Mouse (Mus musculus) limb, embryonic 14.5 days (tissue): Measurements from ENCODE around the gene Ckm. TPM values are rescaled to one million over a fixed set of nuclear protein-coding genes. Genes with fewer than 3 reads are reported as not detected.
A peak's percentile ranks its signal among the peaks of the same experiment; 100 is the strongest.

Experiments
- ATAC-seq: fragments of 200-750 bp; cut with Nextera tagmentation; 2 replicates; pipeline ENCODE4 v1.8.0; 2017; ENCODE audit warnings: low read depth, moderate number of reproducible peaks, moderate TSS enrichment; ENCODE audit not compliant: low FRiP score
- DNase-seq: peaks from one replicate; pipeline ENCODE4 v3.0.0-alpha.2; 2015; ENCODE audit warnings: low spot score
- H3K27ac ChIP-seq: fragments of 300-500 bp; sonication (generic); replicated peaks from 2 replicates; pipeline ENCODE4 v1.5.1; 2014; ENCODE audit warnings: low read depth, mild to moderate bottlenecking, low read length, moderate library complexity, mixed read lengths
- H3K27me3 ChIP-seq: fragments of 300-500 bp; sonication (generic); 2 replicates; pipeline ENCODE4 v1.6.1; 2014; ENCODE audit warnings: low read length, mixed read lengths; ENCODE audit not compliant: control insufficient read depth, insufficient read depth
- H3K36me3 ChIP-seq: fragments of 300-500 bp; sonication (generic); 2 replicates; pipeline ENCODE4 v1.6.1; 2014; ENCODE audit warnings: mild to moderate bottlenecking, low read length, moderate library complexity, mixed read lengths; ENCODE audit not compliant: control insufficient read depth, insufficient read depth
- H3K4me1 ChIP-seq: fragments of 300-500 bp; sonication (generic); 2 replicates; pipeline ENCODE4 v1.6.1; 2014; ENCODE audit warnings: antibody characterized with exemption, low read length, mixed read lengths; ENCODE audit not compliant: control insufficient read depth, insufficient read depth
- H3K4me2 ChIP-seq: fragments of 300-500 bp; sonication (generic); replicated peaks from 2 replicates; pipeline ENCODE4 v1.6.1; 2014; ENCODE audit warnings: low read depth, mild to moderate bottlenecking, low read length, moderate library complexity; ENCODE audit not compliant: severe bottlenecking
- H3K4me3 ChIP-seq: fragments of 300-500 bp; sonication (generic); replicated peaks from 2 replicates; pipeline ENCODE4 v1.5.1; 2014; ENCODE audit warnings: low read length
- H3K9ac ChIP-seq: fragments of 300-500 bp; sonication (generic); 2 replicates; pipeline ENCODE4 v1.6.1; 2014; ENCODE audit warnings: mild to moderate bottlenecking, low read depth, low read length, moderate library complexity; ENCODE audit not compliant: severe bottlenecking
- H3K9me3 ChIP-seq: fragments of 300-500 bp; sonication (generic); 2 replicates; pipeline ENCODE4 v1.6.1; 2016; ENCODE audit warnings: low read length; ENCODE audit not compliant: control insufficient read depth
- POLR2A ChIP-seq: fragments of 200-500 bp; IDR thresholded peaks from 2 replicates; pipeline ENCODE4 v1.8.0; 2012; ENCODE audit warnings: inconsistent platforms, mild to moderate bottlenecking, moderate library complexity, borderline replicate concordance; ENCODE audit not compliant: insufficient read depth, insufficient read length; ENCODE audit errors: extremely low read depth
- WGBS: fragments of 180-500 bp; shearing (Covaris S2); extraction: QIAGEN DNeasy Blood & Tissue Kit; methylation state at CpG from one replicate; pipeline ENCODE4 v1.1.7; 2014; 5-methylcytosine and 5-hydroxymethylcytosine counted together
- polyA plus RNA-seq, 2 experiments: library from polyadenylated mRNA; depleted of rRNA in 1 of 2; stranded (reverse) in 1 of 2; unstranded in 1 of 2; fragments of >200 nt; fragmentation: Nextera tagmentation in 1 of 2; extraction: Ambion mirVana in 1 of 2; gene quantifications; 2 replicates each; pipeline versions ENCODE4 v1.2.1 to v1.2.3; 2012 to 2014

Ckm gene
- polyA plus RNA-seq, 2 experiments, result 91.5 to 125 TPM

DNA sequence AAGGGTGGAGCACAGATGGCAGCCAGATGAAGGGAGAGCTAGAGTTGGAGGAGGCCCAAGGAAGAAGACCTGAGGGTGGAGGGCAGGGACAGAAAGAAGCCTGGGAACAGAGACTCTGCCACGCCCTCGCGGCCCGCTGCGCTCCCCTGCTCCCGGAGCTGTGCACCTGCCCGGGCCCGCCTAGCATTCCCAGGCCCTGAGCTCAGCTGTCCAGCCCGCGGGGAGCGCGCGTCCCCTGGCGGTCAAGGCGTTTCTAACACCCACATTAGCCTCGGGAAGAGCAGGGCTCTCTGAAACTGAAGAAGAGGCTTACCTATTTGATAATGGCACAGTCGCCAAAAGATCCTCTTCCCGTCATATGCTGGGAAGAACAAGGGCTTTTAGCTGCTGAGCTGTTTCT lies 40.7 kb upstream of the Ckm start:
- H3K4me1 ChIP-seq, result peaks cover 7% of the 10 kb centered on the region
- H3K9me3 ChIP-seq, result no peaks in the 10 kb centered on the region
- no peak for TF ChIP-seq POLR2A
- no peak overlapping the region for H3K4me3 ChIP-seq
- no peak overlapping the region for H3K4me2 ChIP-seq
- no peak overlapping the region for H3K9ac ChIP-seq
- no peak overlapping the region for H3K27ac ChIP-seq
- ATAC-seq (no peak), DNase-seq (peak; percentile 61)
- 4% methylated on average over 10 of the region's 18 CpGs for WGBS
- no peaks in the 10 kb centered on the region for H3K27me3 ChIP-seq
- no peaks in the 10 kb centered on the region for H3K36me3 ChIP-seq

DNA sequence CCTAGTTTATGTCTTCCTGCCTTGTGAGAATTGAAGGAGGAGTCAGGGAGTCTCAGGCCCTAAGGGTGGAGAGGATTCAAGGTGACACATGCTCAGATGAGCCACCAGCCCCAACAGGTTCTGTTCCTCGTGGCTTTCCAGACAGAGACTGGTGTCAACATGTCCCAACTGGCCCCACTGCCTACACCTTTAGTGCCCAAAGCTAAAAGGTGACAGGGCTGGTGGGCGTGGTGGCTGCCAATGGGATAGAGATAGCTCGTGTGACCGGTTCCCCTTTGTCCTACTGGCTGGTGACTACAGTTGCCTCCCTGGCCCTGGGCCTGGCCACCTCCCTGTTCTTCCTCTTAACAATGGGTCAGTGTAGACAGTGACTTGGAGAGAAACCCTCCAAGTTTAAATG lies 39.2 kb upstream of the Ckm start:
- H3K4me2 ChIP-seq, result no peak overlapping the region
- 61% methylated on average over 4 of the region's 4 CpGs for WGBS
- TF ChIP-seq POLR2A, result no peak
- H3K36me3 ChIP-seq, result no peaks in the 10 kb centered on the region
- no peak for DNase-seq
- no peak overlapping the region for H3K4me3 ChIP-seq
- no peaks in the 10 kb centered on the region for H3K27me3 ChIP-seq
- no peak for ATAC-seq
- H3K9me3 ChIP-seq, result no peaks in the 10 kb centered on the region
- H3K9ac ChIP-seq, result no peak overlapping the region
- H3K27ac ChIP-seq, result no peak overlapping the region
- peaks cover 7% of the 10 kb centered on the region for H3K4me1 ChIP-seq

DNA sequence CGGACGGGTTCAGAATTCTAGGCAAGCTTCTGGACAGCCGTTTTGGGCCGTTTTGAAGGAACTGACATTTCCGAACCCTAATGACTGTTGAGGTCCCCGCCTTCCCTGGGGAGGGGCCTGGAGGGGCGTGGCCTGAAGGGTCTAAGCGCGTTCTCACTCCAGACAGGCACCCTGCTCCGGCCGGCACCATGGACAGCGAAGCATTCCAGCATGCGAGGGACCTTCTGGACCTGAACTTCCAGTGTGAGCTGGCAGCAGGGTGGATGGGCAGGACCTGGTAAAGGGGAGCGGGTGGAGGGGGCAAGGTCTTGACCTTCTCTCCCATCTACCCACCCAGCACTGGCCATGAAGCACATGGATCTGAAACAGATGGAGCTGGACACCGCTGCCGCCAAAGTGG lies 36.2 kb upstream of the Ckm start:
- no peaks in the 10 kb centered on the region for H3K9me3 ChIP-seq
- H3K4me1 ChIP-seq, result no peaks in the 10 kb centered on the region; the same call in 1 of the 2 replicates
- no peak overlapping the region for H3K4me2 ChIP-seq
- no peak overlapping the region for H3K9ac ChIP-seq
- ATAC-seq (no peak), DNase-seq (no peak)
- no peaks in the 10 kb centered on the region for H3K27me3 ChIP-seq
- TF ChIP-seq POLR2A, result no peak
- H3K36me3 ChIP-seq, result 0 out of 2 replicates have a peak, but pooled peaks cover 3% of the 10 kb centered on the region
- no peak overlapping the region for H3K4me3 ChIP-seq
- WGBS, result 17% methylated on average over 16 of the region's 16 CpGs
- no peak overlapping the region for H3K27ac ChIP-seq

DNA sequence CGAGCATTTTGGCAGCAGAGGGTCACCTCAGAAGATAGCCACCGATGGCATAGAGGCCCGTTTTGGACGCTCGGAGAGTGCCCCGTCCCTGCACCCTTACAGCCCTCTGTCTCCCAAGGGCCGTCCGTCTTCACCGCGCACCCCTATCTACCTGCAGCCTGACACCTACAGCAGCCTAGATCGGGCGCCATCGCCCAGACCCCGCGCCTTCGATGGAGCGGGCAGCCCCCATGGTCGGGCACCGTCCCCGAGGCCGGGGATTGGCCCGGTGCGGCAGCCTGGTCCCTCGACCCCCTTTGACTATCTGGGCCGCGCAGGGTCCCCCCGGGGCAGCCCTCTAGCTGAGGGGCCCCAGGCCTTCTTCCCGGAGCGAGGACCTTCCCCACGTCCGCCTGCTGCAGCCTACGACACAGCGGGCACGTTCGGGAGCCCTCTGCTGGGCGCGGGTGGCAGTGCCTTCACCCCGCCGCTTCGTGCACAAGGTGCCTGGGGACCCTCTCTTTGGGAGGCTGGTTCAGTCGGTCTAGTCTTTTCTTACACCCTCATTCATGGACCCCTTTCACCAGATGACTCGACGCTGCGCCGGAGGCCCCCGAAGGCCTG lies 34.7 kb upstream of the Ckm start:
- Histone ChIP-seq H3K36me3 (peaks cover 6% of the 10 kb centered on the region; the same call in 1 of the 2 replicates), H3K27ac (no peak overlapping the region), H3K9ac (peak overlapping the region; percentile 46), H3K4me3 (peak overlapping the region; percentile 40), H3K4me1 (no peaks in the 10 kb centered on the region; the same call in 1 of the 2 replicates), H3K27me3 (no peaks in the 10 kb centered on the region), H3K9me3 (no peaks in the 10 kb centered on the region), H3K4me2 (peak overlapping the region; percentile 75)
- ATAC-seq (peak; percentile 75), DNase-seq (no peak)
- TF ChIP-seq POLR2A, result no peak
- WGBS, result 15% methylated on average over 44 of the region's 46 CpGs

DNA sequence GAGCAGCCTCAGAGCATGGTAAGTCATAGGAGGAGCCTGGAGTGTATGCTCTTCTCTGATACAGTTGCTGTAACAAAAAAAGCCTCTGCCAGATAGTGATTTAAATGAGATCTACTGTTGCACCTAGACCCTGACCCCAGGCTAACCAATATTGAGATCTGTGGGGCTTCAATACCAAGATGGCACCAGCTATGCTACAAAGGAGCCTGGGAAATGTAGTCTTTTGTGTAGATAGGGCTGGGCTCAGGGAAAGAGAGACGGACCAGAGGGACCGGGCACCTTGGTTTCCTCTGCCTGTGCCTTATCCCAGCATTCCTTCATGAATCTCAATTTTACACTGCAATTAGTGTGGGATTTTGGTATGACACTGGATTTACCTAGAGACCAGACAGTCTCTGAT lies 31.2 kb upstream of the Ckm start:
- H3K4me1 ChIP-seq, result no peaks in the 10 kb centered on the region; the same call in 1 of the 2 replicates

More for the DNA sequence above, 31.2 kb upstream of the Ckm start:
- no peaks in the 10 kb centered on the region for H3K9me3 ChIP-seq
- WGBS, result 89% methylated on average over 2 of the region's 2 CpGs
- TF ChIP-seq POLR2A, result no peak
- no peaks in the 10 kb centered on the region for H3K27me3 ChIP-seq
- no peak overlapping the region for H3K9ac ChIP-seq
- no peak overlapping the region for H3K27ac ChIP-seq
- no peak for DNase-seq
- H3K4me3 ChIP-seq, result no peak overlapping the region
- ATAC-seq, result no peak
- H3K4me2 ChIP-seq, result no peak overlapping the region
- peaks cover 23% of the 10 kb centered on the region; the same call in 1 of the 2 replicates for H3K36me3 ChIP-seq
